In genomic region chr6:30169148-30169547, GRCm38 (mm10) we compare ENCODE assay signal across 19 mouse cellular contexts.
DNase-seq lines count a peak whose midpoint lies in the region; ATAC-seq and TF ChIP-seq lines count a peak whose summit lies in the region.
"Had no signal": no experiment of that assay in that cellular context is flagged by ENCODE, and none has a peak within 500 bp of the region (broad histone marks: within the 10 kb centered on the region; RNA-seq: fewer than 3 reads in every experiment).

No protein-coding gene starts in this region.

- H3K4me1 ChIP-seq in forebrain, embryonic 14.5 days (ENCODE audit: control insufficient read depth, insufficient read depth, low read length), result peaks cover 8% of the 10 kb centered on the region; the same call in 1 of the 2 replicates
- H3K4me1 ChIP-seq in forebrain, postnatal 0 days (ENCODE audit: insufficient read depth), result no peaks in the 10 kb centered on the region
- 0 out of 2 replicates have a peak, but pooled peaks cover 9% of the 10 kb centered on the region for H3K4me1 ChIP-seq in neural tube, embryonic 11.5 days (ENCODE audit: control insufficient read depth, insufficient read depth, low read length)
- peaks cover 11% of the 10 kb centered on the region for H3K4me1 ChIP-seq in hindbrain, embryonic 16.5 days (ENCODE audit: control insufficient read depth, insufficient read depth, low read depth, low read length)

- no peak overlapping the region for H3K27ac ChIP-seq in forebrain, embryonic 14.5 days (ENCODE audit: low read depth, low read length)
- H3K27ac ChIP-seq in forebrain, postnatal 0 days (ENCODE audit: low read depth, low read length), result no peak overlapping the region
- no peak overlapping the region for H3K27ac ChIP-seq in neural tube, embryonic 11.5 days (ENCODE audit: low read depth, low read length)
- H3K27ac ChIP-seq in hindbrain, embryonic 16.5 days (ENCODE audit: low read depth, low read length), result no peak overlapping the region
- H3K27ac ChIP-seq: liver, embryonic 15.5 days; midbrain, embryonic 12.5 days had no signal

- peak; percentile 27; the same call in 1 of the 2 replicates for ATAC-seq in forebrain, embryonic 14.5 days
- no peak for ATAC-seq in forebrain, postnatal 0 days
- peak; percentile 36; the same call in 1 of the 2 replicates for ATAC-seq in neural tube, embryonic 11.5 days (ENCODE audit: insufficient read depth, low FRiP score, low TSS enrichment)
- peak; percentile 63 for ATAC-seq in hindbrain, embryonic 16.5 days
- no peak for ATAC-seq in CD4-positive, CD25-positive, alpha-beta regulatory T cell, adult 4 months
- ATAC-seq: Patski had no signal

- peaks cover 45% of the 10 kb centered on the region for H3K27me3 ChIP-seq in forebrain, embryonic 14.5 days (replicated peaks; ENCODE audit: control insufficient read depth, insufficient read depth, low read length)
- peaks cover 44% of the 10 kb centered on the region for H3K27me3 ChIP-seq in forebrain, postnatal 0 days (ENCODE audit: insufficient read depth, low read length)
- H3K27me3 ChIP-seq in neural tube, embryonic 11.5 days (ENCODE audit: control insufficient read depth, insufficient read depth, low read length), result peaks cover 45% of the 10 kb centered on the region
- peaks cover 36% of the 10 kb centered on the region for H3K27me3 ChIP-seq in hindbrain, embryonic 16.5 days (replicated peaks; ENCODE audit: control insufficient read depth, insufficient read depth, low read length)
- H3K27me3 ChIP-seq: Patski had no signal

- H3K36me3 ChIP-seq in forebrain, embryonic 14.5 days (ENCODE audit: control insufficient read depth, insufficient read depth, low read length), result no peaks in the 10 kb centered on the region
- H3K36me3 ChIP-seq in forebrain, postnatal 0 days (ENCODE audit: insufficient read depth), result no peaks in the 10 kb centered on the region
- no peaks in the 10 kb centered on the region for H3K36me3 ChIP-seq in neural tube, embryonic 11.5 days (ENCODE audit: control insufficient read depth, insufficient read depth, low read length)
- no peaks in the 10 kb centered on the region for H3K36me3 ChIP-seq in hindbrain, embryonic 16.5 days (ENCODE audit: control insufficient read depth, insufficient read depth, low read length)
- H3K36me3 ChIP-seq: liver, embryonic 15.5 days; midbrain, embryonic 12.5 days had no signal

- no peak for DNase-seq in forebrain, embryonic 14.5 days (ENCODE audit: low spot score)
- DNase-seq in forebrain, postnatal 0 days, result no peak
- no peak for DNase-seq in neural tube, embryonic 11.5 days (ENCODE audit: low spot score)
- no peak for DNase-seq in neural tube, embryonic 10.5 days (ENCODE audit: extremely low spot score, low spot score)
- DNase-seq in c-Kit-positive CD71-positive TER-119-positive erythroid progenitor cells, embryonic 14.5 days (ENCODE audit: low spot score), result no peak
- DNase-seq in spleen, postnatal 4 days (ENCODE audit: low spot score in 2 of 2), result no peak
- DNase-seq: cerebellum, adult 9-10 months; gastrocnemius, postnatal 36 days; heart, postnatal 36 days; kidney, adult 11 months; layer of hippocampus, adult 9-11 months; lung, postnatal 36 days; right cerebral cortex, adult 18-20 months had no signal

- 64% methylated on average over 12 of the region's 12 CpGs for WGBS in forebrain, embryonic 14.5 days
- 51% methylated on average over 12 of the region's 12 CpGs for WGBS in forebrain, postnatal 0 days
- 59% methylated on average over 12 of the region's 12 CpGs for whole genome bisulfite sequencing in neural tube, embryonic 11.5 days
- WGBS in hindbrain, embryonic 16.5 days, result 51% methylated on average over 12 of the region's 12 CpGs

- no peak overlapping the region for H3K4me2 ChIP-seq in forebrain, embryonic 14.5 days (ENCODE audit: low read length)
- H3K4me2 ChIP-seq in forebrain, postnatal 0 days (ENCODE audit: low read depth), result no peak overlapping the region
- H3K4me2 ChIP-seq in neural tube, embryonic 11.5 days (ENCODE audit: low read depth), result no peak overlapping the region
- no peak overlapping the region for H3K4me2 ChIP-seq in hindbrain, embryonic 16.5 days (ENCODE audit: low read length)
- H3K4me2 ChIP-seq: heart, embryonic 11.5 days; liver, embryonic 15.5 days; midbrain, embryonic 12.5 days had no signal

- no peaks in the 10 kb centered on the region for H3K9me3 ChIP-seq in forebrain, embryonic 14.5 days (replicated peaks; ENCODE audit: control insufficient read depth, low read length)
- no peaks in the 10 kb centered on the region for H3K9me3 ChIP-seq in forebrain, postnatal 0 days (ENCODE audit: low read length)
- no peaks in the 10 kb centered on the region for H3K9me3 ChIP-seq in neural tube, embryonic 11.5 days (ENCODE audit: control insufficient read depth, low read length)
- H3K9me3 ChIP-seq in hindbrain, embryonic 16.5 days (ENCODE audit: control insufficient read depth, low read length), result no peaks in the 10 kb centered on the region
- H3K9me3 ChIP-seq: liver, embryonic 15.5 days; midbrain, embryonic 12.5 days had no signal

- no peak overlapping the region for H3K9ac ChIP-seq in forebrain, embryonic 14.5 days (ENCODE audit: low read length)
- H3K9ac ChIP-seq in forebrain, postnatal 0 days, result no peak overlapping the region
- H3K9ac ChIP-seq in neural tube, embryonic 11.5 days (ENCODE audit: low read length), result no peak overlapping the region
- no peak overlapping the region for H3K9ac ChIP-seq in hindbrain, embryonic 16.5 days (ENCODE audit: low read depth, low read length)
- H3K9ac ChIP-seq: liver, embryonic 15.5 days; midbrain, embryonic 12.5 days had no signal

- no peak for TF ChIP-seq CTCF in forebrain, postnatal 0 days (IDR thresholded peaks at IDR 0.05; ENCODE audit: low read depth)

- no peak overlapping the region for H3K4me3 ChIP-seq in forebrain, embryonic 14.5 days (ENCODE audit: low read depth, low read length)
- H3K4me3 ChIP-seq in forebrain, postnatal 0 days (ENCODE audit: low read depth, low read length), result no peak overlapping the region
- no peak overlapping the region for H3K4me3 ChIP-seq in neural tube, embryonic 11.5 days (ENCODE audit: low read depth, low read length)
- no peak overlapping the region for H3K4me3 ChIP-seq in hindbrain, embryonic 16.5 days (ENCODE audit: low read length)
- H3K4me3 ChIP-seq: liver, embryonic 15.5 days; midbrain, embryonic 12.5 days had no signal

Comparison
In these comparisons a context has a peak if more than half of its experiments do, and no peak if none do; other contexts are left out.
1. ATAC-seq: peak in forebrain, embryonic 14.5 days (single experiment), neural tube, embryonic 11.5 days (single experiment) and hindbrain, embryonic 16.5 days (single experiment); none in forebrain, postnatal 0 days (single experiment) and CD4-positive, CD25-positive, alpha-beta regulatory T cell, adult 4 months (single experiment).